Mouse (Mus musculus): ENCODE measurements around the gene Myo10.

GRCm38 (mm10) chr15:25826531-25826961 lies 204.2 kb downstream of the Myo10 start:
- TF ChIP-seq POLR2A (IDR thresholded peaks at IDR 0.05; ENCODE audit: extremely low read depth, insufficient read depth, low read length) (no peak), CTCF (IDR thresholded peaks at IDR 0.05; ENCODE audit: extremely low read depth, insufficient read depth, low read length) (no peak)

Measured in cortical plate, adult 2 months (tissue).